Mouse (Mus musculus): ENCODE measurements around the gene 5730455P16Rik.
"Not testable (repeated sequence)": the region's sequence is repeated elsewhere in the genome, so short reads cannot be mapped to it uniquely, and the experiment has no call there.

DNA sequence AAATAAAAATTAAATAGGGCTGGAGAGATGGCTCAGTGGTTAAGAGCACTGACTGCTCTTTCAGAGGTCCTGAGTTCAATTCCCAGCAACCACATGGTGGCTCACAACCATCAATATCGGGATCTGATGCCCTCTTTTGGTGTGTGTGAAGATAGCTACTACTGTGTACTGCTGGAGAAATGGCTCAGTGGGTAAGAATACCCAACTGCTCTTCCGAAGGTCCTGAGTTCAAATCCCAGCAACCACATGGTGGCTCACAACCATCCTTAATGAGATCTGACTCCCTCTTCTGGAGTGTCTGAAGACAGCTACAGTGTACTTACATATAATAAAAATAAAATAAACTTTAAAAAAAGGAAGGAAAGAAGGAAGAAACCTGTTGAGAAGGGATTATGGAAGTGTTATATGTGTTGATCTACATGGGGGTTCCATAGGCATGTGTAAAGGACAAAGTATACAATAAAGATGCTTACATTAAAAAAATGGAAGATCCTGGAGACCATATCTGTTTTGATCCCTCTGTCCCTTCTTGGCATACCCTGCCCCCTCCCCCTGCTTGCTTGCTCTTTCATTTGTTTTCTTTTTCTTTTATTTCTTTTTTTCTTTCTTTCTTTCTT, 726 bp upstream of the 5730455P16Rik start:
- TF ChIP-seq POLR2A (IDR thresholded peaks at IDR 0.05; ENCODE audit: insufficient read depth, low read length); CTCF (IDR thresholded peaks at IDR 0.05; ENCODE audit: low read depth, low read length); EP300 (IDR thresholded peaks at IDR 0.05; ENCODE audit: insufficient read depth, low read depth, low read length): not testable (repeated sequence)
